ENCODE assay signal across 8 mouse cellular contexts in genomic region chr5:77407341-77408298, GRCm38 (mm10). TPM values are rescaled to one million over a fixed set of nuclear protein-coding genes. Genes with fewer than 3 reads are reported as not detected.
DNase-seq lines count a peak whose midpoint lies in the region; ATAC-seq lines count a peak whose summit lies in the region.

Gene Igfbp7 (minus strand): TSS chr5:77408041.

- WGBS in hindbrain, embryonic 15.5 days, result 5% methylated on average over 88 of the region's 101 CpGs

- peaks cover 9% of the 10 kb centered on the region for H3K4me1 ChIP-seq in hindbrain, embryonic 15.5 days (replicated peaks)

- H3K9ac ChIP-seq in hindbrain, embryonic 15.5 days, result peak within 1 kb of the TSS; percentile 64

- peak within 1 kb of the TSS; percentile 99 for H3K4me2 ChIP-seq in hindbrain, embryonic 15.5 days

- H3K9me3 ChIP-seq in hindbrain, embryonic 15.5 days, result no peaks in the 10 kb centered on the region

- H3K4me3 ChIP-seq in hindbrain, embryonic 15.5 days, result peak within 1 kb of the TSS; percentile 61

- no peaks in the 10 kb centered on the region for H3K36me3 ChIP-seq in hindbrain, embryonic 15.5 days

- H3K27me3 ChIP-seq in hindbrain, embryonic 15.5 days, result peaks cover 6% of the 10 kb centered on the region

- peak; percentile 68 for DNase-seq in R1 (ENCODE audit: low read depth, low spot score)
- peak; percentile 58 to 63 for DNase-seq in gastrocnemius, adult 8-10 months (ENCODE audit: low spot score in 2 of 2)
- DNase-seq in left cerebral cortex, adult 11 months (ENCODE audit: low spot score), result peak; percentile 15
- DNase-seq in lung, postnatal 25 days (ENCODE audit: low spot score), result peak; percentile 78
- DNase-seq in retina, postnatal 7 days (ENCODE audit: low read depth, low spot score), result peak; percentile 56
- peak; percentile 54 for DNase-seq in urinary bladder, postnatal 10 days (ENCODE audit: low spot score)

- no peak within 1 kb of the TSS for H3K27ac ChIP-seq in hindbrain, embryonic 15.5 days (replicated peaks)

- ATAC-seq in common myeloid progenitor, adult 5-6 weeks (replicated peaks; ENCODE audit: low read depth, poor library complexity, severe bottlenecking), result peak; percentile 83
- peak; percentile 93 for ATAC-seq in hindbrain, embryonic 15.5 days (ENCODE audit: low FRiP score, low read depth)

RNA-seq across cellular contexts. Expression of gene Igfbp7, which starts in this region (rescaled TPM):
- 1.8 and 2.7 TPM in 2 replicates for total RNA-seq in common myeloid progenitor, adult 5-6 weeks (2017)
- total RNA-seq in gastrocnemius, adult 8-10 months (2022), result 10 to 100 TPM; 34.1 to 69.3 (median 46.6) TPM
- 66.0 and 72.6 TPM in 2 replicates for polyA plus RNA-seq in hindbrain, embryonic 15.5 days (2015; fragmentation: Nextera tagmentation; extraction: Ambion mirVana)

Comparison
In these comparisons a context has a peak if more than half of its experiments do, and no peak if none do; other contexts are left out.
1. DNase-seq: peak in every context shown above with its lines; median percentile 78 in lung, postnatal 25 days; 68 in R1; 60 in gastrocnemius, adult 8-10 months; 56 in retina, postnatal 7 days; 54 in urinary bladder, postnatal 10 days; 15 in left cerebral cortex, adult 11 months.